Mouse (Mus musculus) B cell, adult 62 days (primary cell): ENCODE data around the gene Scaf8. TPM values are rescaled to one million over a fixed set of nuclear protein-coding genes. Genes with fewer than 3 reads are reported as not detected.

Experiments
- total RNA-seq: library from RNA; stranded (reverse); gene quantifications from 4 replicates; pipeline ENCODE4 v1.2.4, GENCODE M21; 2023

Scaf8 gene
- 106 to 112 TPM (median 111 TPM) in 4 replicates for total RNA-seq

DNA sequence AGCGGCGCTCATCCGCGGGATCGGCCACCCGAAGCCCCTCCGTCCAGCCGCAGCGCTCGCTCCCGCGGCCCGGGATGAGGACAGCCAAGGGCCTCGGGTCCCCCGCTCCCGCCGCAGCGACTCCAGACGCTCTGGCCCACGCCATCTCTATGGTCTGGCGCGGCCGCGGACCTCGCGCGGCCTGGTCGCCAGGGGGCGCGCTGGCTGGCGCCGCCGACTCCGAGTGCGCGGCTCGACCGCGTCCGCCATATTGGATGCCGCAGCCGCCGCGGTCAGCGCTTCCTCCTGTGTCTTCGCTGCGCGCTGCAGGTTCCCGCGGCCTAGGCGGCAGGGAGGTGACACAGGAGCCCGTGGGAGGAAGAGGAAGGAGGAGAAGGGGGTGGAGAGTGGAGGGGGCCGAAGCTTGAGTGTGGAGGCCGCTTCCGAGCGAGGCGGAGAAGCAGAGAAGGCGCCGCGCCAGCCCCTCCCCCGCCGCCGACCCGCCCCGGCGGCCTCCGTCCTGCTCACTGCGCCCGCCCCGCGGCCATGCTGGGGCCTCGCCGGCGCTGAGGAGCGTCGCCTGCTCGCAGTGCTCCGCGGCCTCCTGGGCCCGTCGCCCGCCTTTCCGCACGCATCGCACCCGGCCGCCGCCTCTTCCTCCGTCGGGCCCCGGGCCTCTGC is at the start of gene Scaf8:
Gene Scaf8 (plus strand): TSS at position 253 of the 660 bp plus-strand sequence.

Other genes with a start within 250 kb of the Scaf8 start
- 0.44 to 0.98 TPM (median 0.57 TPM) in 4 replicates for gene Tiam2, start 211.6 kb downstream of the Scaf8 start, total RNA-seq